In the genomic region with DNA sequence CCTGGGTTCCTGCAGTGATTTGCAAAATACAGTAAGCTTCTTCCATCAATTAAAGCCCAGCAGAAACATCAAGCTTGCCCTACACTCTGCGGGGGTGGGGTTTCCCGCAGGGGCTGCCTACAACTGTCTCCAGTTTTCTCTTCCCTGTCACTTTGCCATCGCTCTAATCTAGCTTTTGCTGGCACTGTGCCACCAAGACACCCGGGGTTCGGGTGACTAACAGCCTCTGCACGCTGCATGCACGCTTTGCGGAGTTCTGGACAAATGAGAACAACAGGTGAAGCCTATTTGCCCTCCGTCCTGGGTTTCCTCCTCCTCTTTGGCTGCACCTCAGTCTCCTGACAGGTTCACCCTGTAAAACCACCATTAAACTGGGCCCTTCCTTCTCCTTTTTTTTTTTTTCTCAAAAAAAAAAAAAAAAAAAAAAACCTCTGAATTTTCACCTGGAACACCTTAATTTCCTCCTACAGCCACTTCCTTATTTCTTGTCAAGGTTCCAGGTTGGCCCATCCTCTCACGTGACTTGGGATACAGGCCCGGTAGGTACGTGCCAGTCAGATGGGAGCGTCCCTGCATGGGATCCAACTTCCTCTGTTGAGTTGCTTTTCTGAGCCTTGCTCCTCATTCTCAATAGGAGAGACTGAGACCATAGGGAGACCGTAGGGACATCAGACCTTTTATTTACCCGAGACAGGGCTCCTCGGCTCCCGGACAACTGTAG, we compare ENCODE assay signal across 9 mouse cellular contexts.
DNase-seq lines count a peak whose midpoint lies in the region; ATAC-seq and TF ChIP-seq lines count a peak whose summit lies in the region.
"Had no signal": no experiment of that assay in that cellular context is flagged by ENCODE, and none has a peak within 500 bp of the region (broad histone marks: within the 10 kb centered on the region; RNA-seq: fewer than 3 reads in every experiment).

No protein-coding gene starts in this region.

- peak; percentile 27 to 36 for DNase-seq in kidney, postnatal 4 days
- peak; percentile 66 for DNase-seq in urinary bladder, postnatal 14 days (ENCODE audit: low spot score)
- no peak for DNase-seq in urinary bladder, postnatal 4 days (ENCODE audit: low spot score in 2 of 2)
- DNase-seq in stomach, postnatal 0 days (ENCODE audit: low spot score) = peak; percentile 48
- no peak for DNase-seq in thymus, postnatal 10 days (ENCODE audit: low spot score in 2 of 2)
- DNase-seq in left cerebral cortex, postnatal 36 days (ENCODE audit: low spot score in 2 of 2) = no peak
- DNase-seq: layer of hippocampus, adult 9-11 months had no signal

- no peak overlapping the region for H3K4me3 ChIP-seq in kidney, embryonic 14.5 days (ENCODE audit: low read length)
- no peak overlapping the region for H3K4me3 ChIP-seq in intestine, embryonic 16.5 days (ENCODE audit: low read length)
- no peak overlapping the region for H3K4me3 ChIP-seq in stomach, postnatal 0 days (ENCODE audit: low read depth, low read length)

- intact Hi-C loops in left cerebral cortex, postnatal 36 days (cut with DNase I) = no loop called here

- no peaks in the 10 kb centered on the region for H3K36me3 ChIP-seq in kidney, embryonic 14.5 days (ENCODE audit: control insufficient read depth, insufficient read depth, low read length)
- H3K36me3 ChIP-seq in intestine, embryonic 16.5 days (ENCODE audit: control insufficient read depth, insufficient read depth, low read length) = no peaks in the 10 kb centered on the region
- H3K36me3 ChIP-seq in stomach, postnatal 0 days (ENCODE audit: control insufficient read depth, insufficient read depth, low read length) = no peaks in the 10 kb centered on the region

- no peak overlapping the region for H3K9ac ChIP-seq in kidney, embryonic 14.5 days (ENCODE audit: low read depth, low read length)
- no peak overlapping the region for H3K9ac ChIP-seq in intestine, embryonic 16.5 days (ENCODE audit: low read depth, low read length)
- no peak overlapping the region for H3K9ac ChIP-seq in stomach, postnatal 0 days (ENCODE audit: low read length)

- peak; percentile 50 for TF ChIP-seq EP300 in stomach, postnatal 0 days (optimal IDR thresholded peaks at IDR 0.05)

- no peak for ATAC-seq in kidney, embryonic 14.5 days (ENCODE audit: low FRiP score, low TSS enrichment)
- ATAC-seq in intestine, embryonic 16.5 days = peak; percentile 69
- 0 out of 2 replicates have a peak, but pooled peaks have one; percentile 52 for ATAC-seq in stomach, postnatal 0 days (ENCODE audit: low FRiP score, low TSS enrichment)

- peaks cover 6% of the 10 kb centered on the region for H3K4me1 ChIP-seq in kidney, embryonic 14.5 days (ENCODE audit: control insufficient read depth, insufficient read depth, low read length)
- peaks cover 5% of the 10 kb centered on the region for H3K4me1 ChIP-seq in intestine, embryonic 16.5 days (ENCODE audit: control insufficient read depth, insufficient read depth, low read length)
- H3K4me1 ChIP-seq in stomach, postnatal 0 days (replicated peaks; ENCODE audit: control insufficient read depth, insufficient read depth) = no peaks in the 10 kb centered on the region; the same call in none of the 2 replicates

- 70% methylated on average over 17 of the region's 17 CpGs for WGBS in kidney, embryonic 14.5 days
- 66% methylated on average over 17 of the region's 17 CpGs for WGBS in intestine, embryonic 16.5 days
- WGBS in stomach, postnatal 0 days = 55% methylated on average over 17 of the region's 17 CpGs

- no peak overlapping the region for H3K4me2 ChIP-seq in kidney, embryonic 14.5 days (replicated peaks; ENCODE audit: low read depth, low read length)
- H3K4me2 ChIP-seq in intestine, embryonic 16.5 days (ENCODE audit: low read depth, low read length) = no peak overlapping the region
- no peak overlapping the region for H3K4me2 ChIP-seq in stomach, postnatal 0 days (replicated peaks; ENCODE audit: low read depth)

- TF ChIP-seq CTCF in stomach, postnatal 0 days (IDR thresholded peaks at IDR 0.05; ENCODE audit: low read depth) = no peak

- H3K27me3 ChIP-seq in kidney, embryonic 14.5 days (ENCODE audit: control insufficient read depth, insufficient read depth, low read length) = no peaks in the 10 kb centered on the region
- no peaks in the 10 kb centered on the region for H3K27me3 ChIP-seq in intestine, embryonic 16.5 days (replicated peaks; ENCODE audit: control insufficient read depth, insufficient read depth, low read length)
- H3K27me3 ChIP-seq in stomach, postnatal 0 days (ENCODE audit: control insufficient read depth, insufficient read depth, low read length) = no peaks in the 10 kb centered on the region

- H3K9me3 ChIP-seq in kidney, embryonic 14.5 days (ENCODE audit: control insufficient read depth, low read length) = no peaks in the 10 kb centered on the region
- no peaks in the 10 kb centered on the region for H3K9me3 ChIP-seq in intestine, embryonic 16.5 days (ENCODE audit: control insufficient read depth, low read length)
- H3K9me3 ChIP-seq in stomach, postnatal 0 days (ENCODE audit: control insufficient read depth, low read length) = no peaks in the 10 kb centered on the region

- H3K27ac ChIP-seq in kidney, embryonic 14.5 days (ENCODE audit: low read depth, low read length) = no peak overlapping the region
- no peak overlapping the region for H3K27ac ChIP-seq in intestine, embryonic 16.5 days (ENCODE audit: low read length)
- 0 out of 2 replicates have a peak overlapping the region, but pooled peaks have one; percentile 13 for H3K27ac ChIP-seq in stomach, postnatal 0 days (replicated peaks)

Comparison
In these comparisons a context has a peak if more than half of its experiments do, and no peak if none do; other contexts are left out.
1. DNase-seq: peak in kidney, postnatal 4 days (2 of 2), urinary bladder, postnatal 14 days (single experiment) and stomach, postnatal 0 days (single experiment); none in urinary bladder, postnatal 4 days (0 of 2), thymus, postnatal 10 days (0 of 2) and left cerebral cortex, postnatal 36 days (0 of 2).